In the genomic region with DNA sequence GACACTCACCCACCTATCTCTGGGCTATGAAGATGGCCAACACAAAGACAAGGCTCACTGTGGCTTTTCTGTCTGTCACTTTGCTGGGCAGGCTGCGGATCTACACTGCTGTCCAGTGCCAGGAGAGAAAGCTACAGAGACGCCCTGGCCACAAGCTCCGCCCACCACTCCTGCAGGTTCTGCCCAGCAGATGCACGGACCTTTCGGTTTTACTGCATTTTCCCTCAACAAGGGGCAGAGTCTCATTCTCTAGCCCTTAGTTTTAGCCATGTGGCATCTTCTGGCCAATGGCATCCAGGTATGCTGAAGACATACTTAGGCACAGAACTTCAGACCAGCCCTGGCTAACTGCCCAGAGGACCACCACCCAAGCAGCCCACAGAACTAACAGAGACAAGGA, we compare ENCODE assay signal across 14 mouse cellular contexts. TPM values are rescaled to one million over a fixed set of nuclear protein-coding genes. Genes with fewer than 3 reads are reported as not detected.
A peak's percentile ranks its signal among the peaks of the same experiment; 100 is the strongest.
DNase-seq lines count a peak whose midpoint lies in the region; ATAC-seq and TF ChIP-seq lines count a peak whose summit lies in the region.
"Had no signal": no experiment of that assay in that cellular context is flagged by ENCODE, and none has a peak within 500 bp of the region (broad histone marks: within the 10 kb centered on the region; RNA-seq: fewer than 3 reads in every experiment).

No protein-coding gene starts in this region.

- no peaks in the 10 kb centered on the region for H3K27me3 ChIP-seq in forebrain, embryonic 16.5 days (replicated peaks; ENCODE audit: control insufficient read depth, insufficient read depth, low read length)
- no peaks in the 10 kb centered on the region for H3K27me3 ChIP-seq in forebrain, embryonic 12.5 days
- no peaks in the 10 kb centered on the region for H3K27me3 ChIP-seq in lung, postnatal 0 days (replicated peaks; ENCODE audit: insufficient read depth, low read length)
- no peaks in the 10 kb centered on the region for H3K27me3 ChIP-seq in midbrain, embryonic 15.5 days (replicated peaks)
- H3K27me3 ChIP-seq: heart, embryonic 13.5 days; Patski had no signal

- H3K4me1 ChIP-seq in forebrain, embryonic 16.5 days (replicated peaks; ENCODE audit: control insufficient read depth, insufficient read depth, low read length): peaks cover 34% of the 10 kb centered on the region
- H3K4me1 ChIP-seq in forebrain, embryonic 12.5 days: peaks cover 22% of the 10 kb centered on the region
- H3K4me1 ChIP-seq in lung, postnatal 0 days (ENCODE audit: insufficient read depth, low read depth, low read length): peaks cover 5% of the 10 kb centered on the region; the same call in 1 of the 2 replicates
- peaks cover 6% of the 10 kb centered on the region for H3K4me1 ChIP-seq in lung, adult 2 months (ENCODE audit: control insufficient read depth, insufficient read depth, low read length)
- H3K4me1 ChIP-seq in midbrain, embryonic 15.5 days: peaks cover 38% of the 10 kb centered on the region

- no peak overlapping the region for H3K4me3 ChIP-seq in forebrain, embryonic 16.5 days (replicated peaks; ENCODE audit: low read length)
- no peak overlapping the region for H3K4me3 ChIP-seq in forebrain, embryonic 12.5 days (replicated peaks)
- H3K4me3 ChIP-seq in lung, postnatal 0 days (ENCODE audit: low read depth, low read length): no peak overlapping the region
- H3K4me3 ChIP-seq in lung, adult 2 months (replicated peaks; ENCODE audit: extremely low read depth, low read depth, low read length): no peak overlapping the region
- H3K4me3 ChIP-seq in midbrain, embryonic 15.5 days: no peak overlapping the region
- H3K4me3 ChIP-seq: heart, embryonic 13.5 days had no signal

- DNase-seq in lung, postnatal 0 days (ENCODE audit: low spot score): peak; percentile 38
- DNase-seq in lung, adult 2 months: no peak
- peak; percentile 78 for DNase-seq in Muller cell, postnatal 12 days (ENCODE audit: inconsistent ontology term)
- no peak for DNase-seq in heart, postnatal 10 days
- DNase-seq: kidney, postnatal 4 days; lung, postnatal 10 days; spleen, adult 18-20 months had no signal

- no peak overlapping the region for H3K4me2 ChIP-seq in forebrain, embryonic 16.5 days (ENCODE audit: low read length)
- H3K4me2 ChIP-seq in forebrain, embryonic 12.5 days: no peak overlapping the region
- H3K4me2 ChIP-seq in lung, postnatal 0 days (replicated peaks; ENCODE audit: low read depth, low read length): no peak overlapping the region
- no peak overlapping the region for H3K4me2 ChIP-seq in midbrain, embryonic 15.5 days
- H3K4me2 ChIP-seq: heart, embryonic 13.5 days had no signal

- 66% methylated on average over 5 of the region's 5 CpGs for WGBS in forebrain, embryonic 16.5 days
- 66% methylated on average over 5 of the region's 5 CpGs for WGBS in forebrain, embryonic 12.5 days
- 48% methylated on average over 5 of the region's 5 CpGs for WGBS in lung, postnatal 0 days
- WGBS in lung, adult 2 months: 70% methylated on average over 5 of the region's 5 CpGs
- 71% methylated on average over 5 of the region's 5 CpGs for WGBS in midbrain, embryonic 15.5 days

- TF ChIP-seq CTCF in lung, postnatal 0 days (IDR thresholded peaks at IDR 0.05): no peak
- TF ChIP-seq CTCF in lung, adult 2 months (IDR thresholded peaks at IDR 0.05; ENCODE audit: insufficient read depth, low read length): no peak

- H3K9ac ChIP-seq in forebrain, embryonic 16.5 days (replicated peaks; ENCODE audit: low read depth, low read length): no peak overlapping the region
- no peak overlapping the region for H3K9ac ChIP-seq in forebrain, embryonic 12.5 days
- H3K9ac ChIP-seq in lung, postnatal 0 days (replicated peaks; ENCODE audit: low read depth): no peak overlapping the region
- no peak overlapping the region for H3K9ac ChIP-seq in midbrain, embryonic 15.5 days
- H3K9ac ChIP-seq: heart, embryonic 13.5 days had no signal

- TF ChIP-seq EP300 in lung, postnatal 0 days (IDR thresholded peaks at IDR 0.05): no peak

- ATAC-seq in forebrain, embryonic 16.5 days: no peak
- no peak for ATAC-seq in forebrain, embryonic 12.5 days (ENCODE audit: low FRiP score)
- ATAC-seq in lung, postnatal 0 days: no peak
- no peak for ATAC-seq in midbrain, embryonic 15.5 days (replicated peaks)
- ATAC-seq in granulocyte monocyte progenitor cell, adult 5-6 weeks (replicated peaks; ENCODE audit: poor library complexity, severe bottlenecking): no peak
- ATAC-seq: Patski had no signal

- TF ChIP-seq POLR2A in lung, adult 2 months (IDR thresholded peaks at IDR 0.05; ENCODE audit: borderline replicate concordance, extremely low read depth, low read depth, low read length): no peak

- intact Hi-C loops in heart, postnatal 10 days (cut with DNase I): no loop called here

- peak overlapping the region; percentile 43; the same call in 1 of the 2 replicates for H3K27ac ChIP-seq in forebrain, embryonic 16.5 days (ENCODE audit: low read length)
- no peak overlapping the region for H3K27ac ChIP-seq in forebrain, embryonic 12.5 days
- peak overlapping the region; percentile 43; the same call in 1 of the 2 replicates for H3K27ac ChIP-seq in lung, postnatal 0 days (ENCODE audit: low read length)
- peak overlapping the region; percentile 58 for H3K27ac ChIP-seq in midbrain, embryonic 15.5 days
- H3K27ac ChIP-seq: heart, embryonic 13.5 days; stomach, postnatal 0 days had no signal

- no peaks in the 10 kb centered on the region for H3K9me3 ChIP-seq in forebrain, embryonic 16.5 days (ENCODE audit: control insufficient read depth, low read length)
- H3K9me3 ChIP-seq in forebrain, embryonic 12.5 days: no peaks in the 10 kb centered on the region
- H3K9me3 ChIP-seq in lung, postnatal 0 days (ENCODE audit: low read length): no peaks in the 10 kb centered on the region
- H3K9me3 ChIP-seq in midbrain, embryonic 15.5 days: no peaks in the 10 kb centered on the region
- H3K9me3 ChIP-seq: heart, embryonic 13.5 days had no signal

- peaks cover 5% of the 10 kb centered on the region; the same call in 1 of the 2 replicates for H3K36me3 ChIP-seq in forebrain, embryonic 16.5 days (ENCODE audit: control insufficient read depth, insufficient read depth)
- peaks cover 31% of the 10 kb centered on the region for H3K36me3 ChIP-seq in forebrain, embryonic 12.5 days (replicated peaks)
- no peaks in the 10 kb centered on the region for H3K36me3 ChIP-seq in lung, postnatal 0 days (ENCODE audit: insufficient read depth, low read length)
- H3K36me3 ChIP-seq in midbrain, embryonic 15.5 days (replicated peaks): peaks cover 5% of the 10 kb centered on the region; the same call in 1 of the 2 replicates

RNA-seq across cellular contexts. Expression of a gene that starts 4.8 kb away (rescaled TPM):
- 93.8 and 103 TPM in 2 replicates for polyA plus RNA-seq in forebrain, embryonic 16.5 days (2015; fragmentation: Nextera tagmentation; extraction: Ambion mirVana)
- polyA plus RNA-seq in forebrain, embryonic 12.5 days (2016; fragmentation: Nextera tagmentation; extraction: Ambion mirVana): 69.8 and 75.6 TPM in 2 replicates
- 41.8 and 43.1 TPM in 2 replicates for polyA plus RNA-seq in lung, postnatal 0 days (2015; fragmentation: Nextera tagmentation; extraction: Ambion mirVana)
- 7.7 and 11.8 TPM in 2 replicates for polyA plus RNA-seq in lung, adult 2 months (2012; rRNA removed)
- 81.5 and 83.1 TPM in 2 replicates for polyA plus RNA-seq in midbrain, embryonic 15.5 days (2015; fragmentation: Nextera tagmentation; extraction: Ambion mirVana)
- 21.8 and 26.5 TPM in 2 replicates for total RNA-seq in granulocyte monocyte progenitor cell, adult 5-6 weeks (2014; fragmentation: Nextera tagmentation)
- 46.6 and 51.2 TPM in 2 replicates for total RNA-seq in granulocyte monocyte progenitor cell, adult 5-6 weeks (2017)
- 10 to 100 TPM in 1 of 2 experiments, 1 to 10 TPM in 1; 9.7 to 10.0 TPM for total RNA-seq in heart, postnatal 10 days (2021)

RNA-seq across cellular contexts. Expression of a gene that starts 15.3 kb away (rescaled TPM):
- polyA plus RNA-seq in forebrain, embryonic 16.5 days (2015; fragmentation: Nextera tagmentation; extraction: Ambion mirVana): 133 and 182 TPM in 2 replicates
- 35.8 and 39.9 TPM in 2 replicates for polyA plus RNA-seq in forebrain, embryonic 12.5 days (2016; fragmentation: Nextera tagmentation; extraction: Ambion mirVana)
- polyA plus RNA-seq in lung, postnatal 0 days (2015; fragmentation: Nextera tagmentation; extraction: Ambion mirVana): 3.8 TPM in 2 replicates
- 8.0 and 9.7 TPM in 2 replicates for polyA plus RNA-seq in lung, adult 2 months (2012; rRNA removed)
- polyA plus RNA-seq in midbrain, embryonic 15.5 days (2015; fragmentation: Nextera tagmentation; extraction: Ambion mirVana): 248 and 250 TPM in 2 replicates
- total RNA-seq in granulocyte monocyte progenitor cell, adult 5-6 weeks (2014; fragmentation: Nextera tagmentation): not detected in 2 replicates
- total RNA-seq in granulocyte monocyte progenitor cell, adult 5-6 weeks (2017): not detected in 2 replicates
- 10 to 100 TPM in 1 of 2 experiments, 1 to 10 TPM in 1; 7.8 to 19.8 TPM for total RNA-seq in heart, postnatal 10 days (2021)

RNA-seq across cellular contexts. Expression of a gene that starts 39.5 kb away (rescaled TPM):
- polyA plus RNA-seq in forebrain, embryonic 16.5 days (2015; fragmentation: Nextera tagmentation; extraction: Ambion mirVana): 89.9 and 100 TPM in 2 replicates
- polyA plus RNA-seq in forebrain, embryonic 12.5 days (2016; fragmentation: Nextera tagmentation; extraction: Ambion mirVana): 42.0 and 44.0 TPM in 2 replicates
- polyA plus RNA-seq in lung, postnatal 0 days (2015; fragmentation: Nextera tagmentation; extraction: Ambion mirVana): 22.1 and 23.4 TPM in 2 replicates
- polyA plus RNA-seq in lung, adult 2 months (2012; rRNA removed): 35.6 and 41.0 TPM in 2 replicates
- 84.3 and 89.9 TPM in 2 replicates for polyA plus RNA-seq in midbrain, embryonic 15.5 days (2015; fragmentation: Nextera tagmentation; extraction: Ambion mirVana)
- total RNA-seq in granulocyte monocyte progenitor cell, adult 5-6 weeks (2014; fragmentation: Nextera tagmentation): 32.6 and 32.7 TPM in 2 replicates
- 19.5 and 21.2 TPM in 2 replicates for total RNA-seq in granulocyte monocyte progenitor cell, adult 5-6 weeks (2017)
- total RNA-seq in heart, postnatal 10 days (2021): 10 to 100 TPM; 22.0 to 31.4 TPM

RNA-seq across cellular contexts. Expression of a gene that starts 49.1 kb away (rescaled TPM):
- 259 and 260 TPM in 2 replicates for polyA plus RNA-seq in forebrain, embryonic 16.5 days (2015; fragmentation: Nextera tagmentation; extraction: Ambion mirVana)
- 184 and 185 TPM in 2 replicates for polyA plus RNA-seq in forebrain, embryonic 12.5 days (2016; fragmentation: Nextera tagmentation; extraction: Ambion mirVana)
- polyA plus RNA-seq in lung, postnatal 0 days (2015; fragmentation: Nextera tagmentation; extraction: Ambion mirVana): 89.2 and 90.8 TPM in 2 replicates
- polyA plus RNA-seq in lung, adult 2 months (2012; rRNA removed): 147 and 242 TPM in 2 replicates
- 265 and 271 TPM in 2 replicates for polyA plus RNA-seq in midbrain, embryonic 15.5 days (2015; fragmentation: Nextera tagmentation; extraction: Ambion mirVana)
- total RNA-seq in granulocyte monocyte progenitor cell, adult 5-6 weeks (2014; fragmentation: Nextera tagmentation): 123 and 126 TPM in 2 replicates
- total RNA-seq in granulocyte monocyte progenitor cell, adult 5-6 weeks (2017): 156 and 180 TPM in 2 replicates
- total RNA-seq in heart, postnatal 10 days (2021): 1,000 to 10,000 TPM; 1,895 to 1,910 TPM

RNA-seq across cellular contexts. Expression of a gene that starts 49.5 kb away (rescaled TPM):
- 130 and 132 TPM in 2 replicates for polyA plus RNA-seq in forebrain, embryonic 16.5 days (2015; fragmentation: Nextera tagmentation; extraction: Ambion mirVana)
- polyA plus RNA-seq in forebrain, embryonic 12.5 days (2016; fragmentation: Nextera tagmentation; extraction: Ambion mirVana): 138 and 140 TPM in 2 replicates
- polyA plus RNA-seq in lung, postnatal 0 days (2015; fragmentation: Nextera tagmentation; extraction: Ambion mirVana): 80.3 and 88.8 TPM in 2 replicates
- polyA plus RNA-seq in lung, adult 2 months (2012; rRNA removed): 23.6 and 34.4 TPM in 2 replicates
- 124 and 134 TPM in 2 replicates for polyA plus RNA-seq in midbrain, embryonic 15.5 days (2015; fragmentation: Nextera tagmentation; extraction: Ambion mirVana)
- 101 and 107 TPM in 2 replicates for total RNA-seq in granulocyte monocyte progenitor cell, adult 5-6 weeks (2014; fragmentation: Nextera tagmentation)
- 79.2 and 148 TPM in 2 replicates for total RNA-seq in granulocyte monocyte progenitor cell, adult 5-6 weeks (2017)
- 10 to 100 TPM; 51.7 to 56.0 TPM for total RNA-seq in heart, postnatal 10 days (2021)

Comparison
In these comparisons a context has a peak if more than half of its experiments do, and no peak if none do; other contexts are left out.
1. DNase-seq: peak in lung, postnatal 0 days (single experiment) and Muller cell, postnatal 12 days (single experiment); none in lung, adult 2 months (single experiment) and heart, postnatal 10 days (0 of 2).